Mouse (Mus musculus) heart, embryonic 16.5 days (tissue): ENCODE measurements around the gene Dab2. TPM values are rescaled to one million over a fixed set of nuclear protein-coding genes. Genes with fewer than 3 reads are reported as not detected.

Experiments used
- ATAC-seq: fragments of 200-750 bp; cut with Nextera tagmentation; replicated peaks from 2 replicates; pipeline ENCODE4 v1.8.0; 2017; ENCODE audit warnings: moderate number of reproducible peaks; ENCODE audit not compliant: insufficient read depth, low FRiP score; ENCODE audit errors: extremely low read depth
- H3K27ac ChIP-seq: fragments of 300-500 bp; sonication (generic); 2 replicates; pipeline ENCODE4 v1.5.1; 2014; ENCODE audit warnings: mild to moderate bottlenecking, low read length, control low read depth, moderate library complexity
- H3K27me3 ChIP-seq: fragments of 300-500 bp; sonication (generic); 2 replicates; pipeline ENCODE4 v1.6.1; 2014; ENCODE audit warnings: low read length, mixed read lengths; ENCODE audit not compliant: control insufficient read depth, insufficient read depth
- H3K36me3 ChIP-seq: fragments of 300-500 bp; sonication (generic); 2 replicates; pipeline ENCODE4 v1.6.1; 2014; ENCODE audit not compliant: control insufficient read depth, insufficient read depth
- H3K4me1 ChIP-seq: fragments of 300-500 bp; sonication (generic); 2 replicates; pipeline ENCODE4 v1.6.1; 2014; ENCODE audit warnings: low read length, mixed read lengths; ENCODE audit not compliant: control insufficient read depth, insufficient read depth
- H3K4me2 ChIP-seq: fragments of 300-500 bp; sonication (generic); 2 replicates; pipeline ENCODE4 v1.6.1; 2014; ENCODE audit warnings: low read depth, mild to moderate bottlenecking, control low read depth, low read length
- H3K4me3 ChIP-seq: fragments of 300-500 bp; sonication (generic); 2 replicates; pipeline ENCODE4 v1.5.1; 2014; ENCODE audit warnings: mild to moderate bottlenecking, control low read depth, low read length
- H3K9ac ChIP-seq: fragments of 300-500 bp; sonication (generic); 2 replicates; pipeline ENCODE4 v1.6.1; 2014; ENCODE audit warnings: low read length, control low read depth
- H3K9me3 ChIP-seq: fragments of 300-500 bp; sonication (generic); replicated peaks from 2 replicates; pipeline ENCODE4 v1.6.1; 2016; ENCODE audit warnings: low read length; ENCODE audit not compliant: control insufficient read depth
- WGBS: fragments of 180-500 bp; shearing (Covaris S2); extraction: QIAGEN DNeasy Blood & Tissue Kit; methylation state at CpG from one replicate; pipeline ENCODE4 v1.1.7; 2014; 5-methylcytosine and 5-hydroxymethylcytosine counted together
- polyA plus RNA-seq: library from polyadenylated mRNA; unstranded; fragments of >200 nt; fragmentation: Nextera tagmentation; extraction: Ambion mirVana; gene quantifications from 2 replicates; pipeline ENCODE4 v1.2.1, GENCODE M21; 2015

Dab2 gene
- polyA plus RNA-seq, 1 experiment from 2014 or later: 27.3 TPM

DNA sequence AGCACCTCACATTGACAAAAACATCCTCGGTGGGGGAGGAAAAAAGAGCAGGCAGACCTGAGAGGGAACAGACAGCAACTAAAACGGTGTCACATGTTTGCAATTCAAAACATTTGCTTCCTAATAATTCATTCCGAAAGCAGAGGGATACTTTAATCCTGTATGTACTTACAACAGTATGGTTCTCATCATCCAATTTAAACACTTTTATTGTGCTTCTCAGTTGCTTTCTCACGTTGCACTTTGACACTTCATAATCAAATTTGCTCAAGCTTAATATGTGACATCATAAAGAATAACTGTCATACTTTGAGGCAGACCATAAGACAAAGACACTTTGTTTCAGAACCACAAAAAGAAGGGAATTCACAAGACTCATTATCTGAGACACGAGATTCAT is 20.9 kb downstream of the Dab2 start:
- Histone ChIP-seq H3K27ac (no peak overlapping the region), H3K27me3 (no peaks in the 10 kb centered on the region), H3K9ac (no peak overlapping the region), H3K4me1 (no peaks in the 10 kb centered on the region), H3K36me3 (no peaks in the 10 kb centered on the region), H3K4me2 (no peak overlapping the region), H3K9me3 (no peaks in the 10 kb centered on the region), H3K4me3 (no peak overlapping the region)
- 44% methylated on average over 5 of the region's 5 CpGs for WGBS
- no peak for ATAC-seq

DNA sequence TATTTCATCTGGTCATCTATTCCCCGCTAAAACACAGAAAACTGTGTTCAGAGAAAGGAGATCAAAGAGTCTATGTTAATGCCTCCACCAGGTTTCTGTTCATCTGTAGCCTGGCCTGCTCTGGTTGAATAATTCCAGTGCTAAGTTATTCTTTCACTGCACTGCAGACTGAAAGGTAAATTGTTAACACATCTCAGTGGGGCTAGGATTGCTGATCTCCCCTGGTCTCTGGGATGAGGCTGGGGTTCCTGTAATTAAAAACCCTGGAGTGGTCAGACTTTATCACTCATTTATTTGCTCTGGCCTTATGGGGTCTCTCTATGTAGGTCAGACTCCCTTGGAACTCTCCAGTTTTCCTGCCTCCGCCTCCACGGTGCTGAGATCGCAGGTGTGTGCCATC is 21.7 kb downstream of the Dab2 start:
- 83% methylated on average over 4 of the region's 4 CpGs for WGBS
- no peaks in the 10 kb centered on the region for H3K27me3 ChIP-seq
- no peaks in the 10 kb centered on the region for H3K36me3 ChIP-seq
- no peak for ATAC-seq
- H3K27ac ChIP-seq: no peak overlapping the region
- H3K9me3 ChIP-seq: no peaks in the 10 kb centered on the region
- H3K4me2 ChIP-seq: no peak overlapping the region
- H3K4me3 ChIP-seq: no peak overlapping the region
- H3K4me1 ChIP-seq: no peaks in the 10 kb centered on the region
- no peak overlapping the region for H3K9ac ChIP-seq

DNA sequence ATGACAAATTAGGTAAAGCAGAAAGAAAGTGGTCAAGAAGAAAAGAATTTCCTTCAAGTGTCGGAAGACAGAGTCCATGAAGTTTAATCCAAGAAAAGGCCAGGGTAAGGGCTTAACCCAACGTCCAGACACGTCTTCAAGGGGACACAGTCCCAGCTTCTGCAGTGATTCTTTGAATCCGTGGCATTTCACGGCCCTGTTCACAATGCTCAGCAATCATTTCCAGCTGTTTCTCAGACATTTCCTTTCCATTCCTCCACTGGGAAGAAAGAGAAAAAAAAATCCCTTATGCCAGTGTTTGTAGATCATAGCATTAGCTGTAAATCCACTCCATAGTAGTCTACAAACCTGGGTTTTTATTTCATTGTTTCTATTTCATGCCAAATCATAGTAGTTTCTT is 22.7 kb downstream of the Dab2 start:
- Histone ChIP-seq H3K27me3 (no peaks in the 10 kb centered on the region), H3K9me3 (no peaks in the 10 kb centered on the region), H3K4me2 (no peak overlapping the region), H3K27ac (no peak overlapping the region), H3K9ac (no peak overlapping the region), H3K4me3 (no peak overlapping the region), H3K4me1 (no peaks in the 10 kb centered on the region), H3K36me3 (no peaks in the 10 kb centered on the region)
- no peak for ATAC-seq
- 49% methylated on average over 5 of the region's 5 CpGs for WGBS

DNA sequence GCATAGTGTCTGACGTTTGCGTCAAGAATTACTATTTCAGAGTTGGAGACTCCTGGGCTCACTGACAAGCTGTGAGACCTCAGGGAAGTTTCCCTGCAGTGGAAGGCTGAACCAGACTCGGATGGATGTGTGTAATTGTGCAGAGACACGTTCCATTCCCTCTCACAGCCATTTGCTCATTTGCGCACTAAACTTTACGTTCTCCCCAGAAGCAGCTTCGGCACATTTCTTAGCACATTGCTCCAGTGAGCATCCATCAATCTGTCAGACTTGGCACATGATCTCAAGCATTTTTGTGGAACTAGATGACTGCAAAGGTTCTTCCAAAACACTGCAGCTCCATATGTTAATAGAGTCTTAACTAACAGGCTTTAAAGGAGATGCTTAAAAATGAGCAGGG is 24.0 kb downstream of the Dab2 start:
- H3K9ac ChIP-seq: no peak overlapping the region
- no peaks in the 10 kb centered on the region for H3K4me1 ChIP-seq
- no peaks in the 10 kb centered on the region for H3K27me3 ChIP-seq
- ATAC-seq: no peak
- no peak overlapping the region for H3K4me2 ChIP-seq
- 59% methylated on average over 7 of the region's 7 CpGs for WGBS
- no peak overlapping the region for H3K4me3 ChIP-seq
- no peaks in the 10 kb centered on the region for H3K9me3 ChIP-seq
- no peak overlapping the region for H3K27ac ChIP-seq
- H3K36me3 ChIP-seq: no peaks in the 10 kb centered on the region

DNA sequence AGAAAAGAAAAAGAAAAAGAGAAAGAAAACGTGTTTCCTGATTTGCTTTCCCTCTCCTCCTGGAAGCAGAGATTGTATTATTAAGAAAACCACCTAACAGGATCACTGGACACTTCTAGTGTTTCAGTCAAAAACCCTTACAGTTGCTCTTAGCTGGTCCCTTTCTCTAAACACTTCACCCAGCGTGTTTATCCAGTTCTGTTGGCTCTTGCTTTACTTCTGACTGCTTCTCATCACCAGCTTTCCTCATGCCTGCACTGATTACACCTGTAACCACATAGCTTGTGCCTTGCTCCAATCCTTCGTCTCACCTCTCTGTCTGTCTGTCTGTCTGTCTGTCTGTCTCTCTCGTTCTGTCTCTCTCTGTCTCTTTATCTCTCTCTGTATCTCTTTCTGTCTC is 25.9 kb downstream of the Dab2 start:
- Histone ChIP-seq H3K4me2 (no peak overlapping the region), H3K4me3 (no peak overlapping the region), H3K9ac (no peak overlapping the region), H3K4me1 (no peaks in the 10 kb centered on the region), H3K36me3 (no peaks in the 10 kb centered on the region), H3K27me3 (no peaks in the 10 kb centered on the region), H3K9me3 (no peaks in the 10 kb centered on the region), H3K27ac (no peak overlapping the region)
- WGBS: 70% methylated on average over 4 of the region's 4 CpGs
- ATAC-seq: no peak

DNA sequence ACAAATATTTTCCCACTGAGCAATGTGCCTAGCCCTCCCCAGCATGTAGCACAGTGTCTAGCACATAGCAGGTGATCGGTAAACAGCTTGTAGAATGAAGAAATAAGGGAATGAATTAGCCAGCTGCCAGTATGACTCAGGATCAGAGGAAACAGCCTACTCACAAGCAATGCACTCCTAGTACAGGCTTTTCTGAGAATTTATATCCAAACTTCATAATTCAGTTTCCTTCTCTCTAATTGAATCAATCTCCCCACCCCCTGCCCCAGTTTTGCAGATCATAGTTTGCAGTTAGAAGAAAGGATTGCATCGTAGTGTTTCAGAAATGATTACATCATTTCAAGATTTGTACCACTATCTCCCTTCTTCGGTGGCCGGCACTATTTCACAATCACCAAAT is 26.4 kb downstream of the Dab2 start:
- 65% methylated on average over 4 of the region's 4 CpGs for WGBS
- no peak overlapping the region for H3K4me3 ChIP-seq
- no peaks in the 10 kb centered on the region for H3K9me3 ChIP-seq
- H3K4me1 ChIP-seq: no peaks in the 10 kb centered on the region
- H3K36me3 ChIP-seq: no peaks in the 10 kb centered on the region
- H3K27me3 ChIP-seq: no peaks in the 10 kb centered on the region
- H3K9ac ChIP-seq: no peak overlapping the region
- no peak overlapping the region for H3K4me2 ChIP-seq
- ATAC-seq: no peak
- no peak overlapping the region for H3K27ac ChIP-seq

- Histone ChIP-seq H3K9me3 (no peaks in the 10 kb centered on the region), H3K4me2 (no peak overlapping the region), H3K9ac (no peak overlapping the region), H3K36me3 (no peaks in the 10 kb centered on the region), H3K4me3 (no peak overlapping the region), H3K27me3 (no peaks in the 10 kb centered on the region), H3K27ac (no peak overlapping the region; the same call in 1 of the 2 replicates), H3K4me1 (no peaks in the 10 kb centered on the region)
- 0 out of 2 replicates have a peak, but pooled peaks have one; percentile 41 for ATAC-seq
- WGBS: 28% methylated on average over 2 of the region's 2 CpGs
Observed at GRCm38 (mm10) chr15:6331380-6331779, 31.8 kb downstream of the Dab2 start.

DNA sequence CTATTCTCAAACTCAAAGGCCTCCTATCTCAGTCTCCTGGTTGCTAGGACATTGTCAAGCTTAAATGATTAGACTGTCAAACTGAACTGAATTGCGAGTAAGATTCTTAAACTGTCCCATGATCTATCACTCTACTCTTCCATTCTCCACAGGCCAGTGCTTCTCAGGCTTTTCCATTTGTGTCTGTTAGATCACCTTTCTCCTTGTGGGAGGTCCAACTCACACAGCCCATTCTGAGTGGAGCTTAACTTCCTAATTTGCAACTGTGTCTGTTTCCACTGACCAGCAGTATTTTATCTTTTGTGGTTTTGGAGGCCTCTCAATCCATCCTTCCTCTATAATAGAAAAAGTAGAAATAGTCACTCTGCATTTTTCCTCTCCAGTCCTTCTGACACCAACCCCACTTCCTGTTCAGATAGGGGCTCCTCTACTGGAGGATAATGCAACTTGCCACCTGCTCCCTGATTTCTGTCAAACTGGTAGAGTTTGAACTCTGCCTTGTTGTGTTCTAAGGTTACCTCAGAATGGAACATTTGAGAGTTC is 35.1 kb downstream of the Dab2 start:
- no peaks in the 10 kb centered on the region; the same call in 1 of the 2 replicates for H3K4me1 ChIP-seq
- ATAC-seq: no peak
- H3K36me3 ChIP-seq: no peaks in the 10 kb centered on the region
- 63% methylated on average over 1 of the region's 1 CpGs for WGBS
- no peak overlapping the region for H3K4me3 ChIP-seq
- no peaks in the 10 kb centered on the region for H3K9me3 ChIP-seq
- H3K27ac ChIP-seq: no peak overlapping the region
- no peak overlapping the region for H3K9ac ChIP-seq
- no peak overlapping the region for H3K4me2 ChIP-seq
- H3K27me3 ChIP-seq: no peaks in the 10 kb centered on the region

DNA sequence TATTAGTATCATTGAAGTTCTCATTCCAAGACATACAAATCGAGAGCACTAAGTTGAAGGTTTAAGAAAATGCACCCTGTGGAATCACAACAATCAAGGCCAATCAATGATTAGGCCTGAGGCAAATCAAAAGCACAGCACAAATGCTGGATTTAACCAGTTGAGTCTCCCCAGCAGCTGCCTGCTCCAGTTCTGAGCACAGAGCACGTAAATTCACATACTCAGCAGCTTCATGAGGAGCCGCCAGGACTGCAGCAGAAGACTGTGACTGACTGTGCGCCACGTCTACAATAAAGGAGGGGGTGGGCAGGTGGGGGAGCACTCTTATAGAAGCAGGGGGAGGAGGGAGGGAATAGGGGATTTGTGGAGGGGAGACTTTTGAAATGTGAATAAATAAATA is 40.2 kb downstream of the Dab2 start:
- H3K4me1 ChIP-seq: no peaks in the 10 kb centered on the region; the same call in 1 of the 2 replicates
- no peaks in the 10 kb centered on the region for H3K36me3 ChIP-seq
- 90% methylated on average over 5 of the region's 5 CpGs for WGBS
- ATAC-seq: no peak
- H3K9ac ChIP-seq: no peak overlapping the region
- no peak overlapping the region for H3K4me2 ChIP-seq
- no peaks in the 10 kb centered on the region for H3K9me3 ChIP-seq
- no peaks in the 10 kb centered on the region for H3K27me3 ChIP-seq
- no peak overlapping the region for H3K27ac ChIP-seq
- no peak overlapping the region for H3K4me3 ChIP-seq
